Mouse (Mus musculus) limb, embryonic 14.5 days (tissue): ENCODE measurements around the gene Racgap1. TPM values are rescaled to one million over a fixed set of nuclear protein-coding genes. Genes with fewer than 3 reads are reported as not detected.

Experiments used
- ATAC-seq: fragments of 200-750 bp; cut with Nextera tagmentation; 2 replicates; pipeline ENCODE4 v1.8.0; 2017; ENCODE audit warnings: low read depth, moderate number of reproducible peaks, moderate TSS enrichment; ENCODE audit not compliant: low FRiP score
- DNase-seq: peaks from one replicate; pipeline ENCODE4 v3.0.0-alpha.2; 2015; ENCODE audit warnings: low spot score
- H3K27ac ChIP-seq: fragments of 300-500 bp; sonication (generic); replicated peaks from 2 replicates; pipeline ENCODE4 v1.5.1; 2014; ENCODE audit warnings: low read depth, mild to moderate bottlenecking, low read length, moderate library complexity, mixed read lengths
- H3K27me3 ChIP-seq: fragments of 300-500 bp; sonication (generic); 2 replicates; pipeline ENCODE4 v1.6.1; 2014; ENCODE audit warnings: low read length, mixed read lengths; ENCODE audit not compliant: control insufficient read depth, insufficient read depth
- H3K36me3 ChIP-seq: fragments of 300-500 bp; sonication (generic); 2 replicates; pipeline ENCODE4 v1.6.1; 2014; ENCODE audit warnings: mild to moderate bottlenecking, low read length, moderate library complexity, mixed read lengths; ENCODE audit not compliant: control insufficient read depth, insufficient read depth
- H3K4me1 ChIP-seq: fragments of 300-500 bp; sonication (generic); 2 replicates; pipeline ENCODE4 v1.6.1; 2014; ENCODE audit warnings: antibody characterized with exemption, low read length, mixed read lengths; ENCODE audit not compliant: control insufficient read depth, insufficient read depth
- H3K4me2 ChIP-seq: fragments of 300-500 bp; sonication (generic); replicated peaks from 2 replicates; pipeline ENCODE4 v1.6.1; 2014; ENCODE audit warnings: low read depth, mild to moderate bottlenecking, low read length, moderate library complexity; ENCODE audit not compliant: severe bottlenecking
- H3K4me3 ChIP-seq: fragments of 300-500 bp; sonication (generic); replicated peaks from 2 replicates; pipeline ENCODE4 v1.5.1; 2014; ENCODE audit warnings: low read length
- H3K9ac ChIP-seq: fragments of 300-500 bp; sonication (generic); 2 replicates; pipeline ENCODE4 v1.6.1; 2014; ENCODE audit warnings: mild to moderate bottlenecking, low read depth, low read length, moderate library complexity; ENCODE audit not compliant: severe bottlenecking
- H3K9me3 ChIP-seq: fragments of 300-500 bp; sonication (generic); 2 replicates; pipeline ENCODE4 v1.6.1; 2016; ENCODE audit warnings: low read length; ENCODE audit not compliant: control insufficient read depth
- POLR2A ChIP-seq: fragments of 200-500 bp; IDR thresholded peaks from 2 replicates; pipeline ENCODE4 v1.8.0; 2012; ENCODE audit warnings: inconsistent platforms, mild to moderate bottlenecking, moderate library complexity, borderline replicate concordance; ENCODE audit not compliant: insufficient read depth, insufficient read length; ENCODE audit errors: extremely low read depth
- WGBS: fragments of 180-500 bp; shearing (Covaris S2); extraction: QIAGEN DNeasy Blood & Tissue Kit; methylation state at CpG from one replicate; pipeline ENCODE4 v1.1.7; 2014; 5-methylcytosine and 5-hydroxymethylcytosine counted together
- polyA plus RNA-seq, 2 experiments: library from polyadenylated mRNA; depleted of rRNA in 1 of 2; stranded (reverse) in 1 of 2; unstranded in 1 of 2; fragments of >200 nt; fragmentation: Nextera tagmentation in 1 of 2; extraction: Ambion mirVana in 1 of 2; gene quantifications; 2 replicates each; pipeline versions ENCODE4 v1.2.1 to v1.2.3; 2012 to 2014

Racgap1 gene
- polyA plus RNA-seq, 2 experiments, result 82.1 to 107 TPM

- DNase-seq, result no peak
- Histone ChIP-seq H3K27ac (no peak overlapping the region), H3K9me3 (no peaks in the 10 kb centered on the region), H3K36me3 (no peaks in the 10 kb centered on the region), H3K4me1 (peaks cover 30% of the 10 kb centered on the region), H3K9ac (no peak overlapping the region), H3K4me3 (no peak overlapping the region), H3K27me3 (peaks cover 8% of the 10 kb centered on the region; the same call in 1 of the 2 replicates), H3K4me2 (no peak overlapping the region; the same call in 1 of the 2 replicates)
- ATAC-seq, result no peak
- 18% methylated on average over 4 of the region's 4 CpGs for WGBS
- TF ChIP-seq POLR2A, result no peak
These were observed 3.1 kb downstream of the Racgap1 start for GRCm38 (mm10) chr15:99648326-99648725.

GRCm38 (mm10) chr15:99644776-99645175 is 6.7 kb downstream of the Racgap1 start:
- WGBS, result 55% methylated on average over 7 of the region's 7 CpGs
- TF ChIP-seq POLR2A, result no peak

GRCm38 (mm10) chr15:99643832-99644231 is 7.6 kb downstream of the Racgap1 start:
- no peak for ATAC-seq

More at GRCm38 (mm10) chr15:99644776-99645175, 6.7 kb downstream of the Racgap1 start:
- Histone ChIP-seq H3K27ac (no peak overlapping the region), H3K27me3 (no peaks in the 10 kb centered on the region), H3K9me3 (no peaks in the 10 kb centered on the region), H3K36me3 (peaks cover 11% of the 10 kb centered on the region), H3K9ac (no peak overlapping the region), H3K4me2 (no peak overlapping the region), H3K4me3 (no peak overlapping the region), H3K4me1 (peaks cover 26% of the 10 kb centered on the region)
- ATAC-seq (no peak), DNase-seq (no peak)

GRCm38 (mm10) chr15:99642622-99643021 is 8.8 kb downstream of the Racgap1 start:
- Histone ChIP-seq H3K27ac (no peak overlapping the region), H3K9me3 (no peaks in the 10 kb centered on the region), H3K36me3 (peaks cover 26% of the 10 kb centered on the region), H3K9ac (no peak overlapping the region), H3K4me1 (peaks cover 7% of the 10 kb centered on the region; the same call in 1 of the 2 replicates), H3K27me3 (no peaks in the 10 kb centered on the region), H3K4me2 (no peak overlapping the region), H3K4me3 (no peak overlapping the region)
- no peak for TF ChIP-seq POLR2A
- ATAC-seq (no peak), DNase-seq (no peak)
- whole genome bisulfite sequencing, result 56% methylated on average over 6 of the region's 6 CpGs

More at GRCm38 (mm10) chr15:99643832-99644231, 7.6 kb downstream of the Racgap1 start:
- Histone ChIP-seq H3K9ac (no peak overlapping the region), H3K4me3 (no peak overlapping the region), H3K9me3 (no peaks in the 10 kb centered on the region), H3K27ac (no peak overlapping the region), H3K36me3 (peaks cover 20% of the 10 kb centered on the region), H3K4me1 (peaks cover 17% of the 10 kb centered on the region), H3K27me3 (no peaks in the 10 kb centered on the region), H3K4me2 (no peak overlapping the region)
- WGBS, result 82% methylated on average over 10 of the region's 10 CpGs
- DNase-seq, result no peak
- no peak for TF ChIP-seq POLR2A

- no peaks in the 10 kb centered on the region for H3K27me3 ChIP-seq
- WGBS, result 91% methylated on average over 5 of the region's 5 CpGs
- no peak overlapping the region for H3K4me3 ChIP-seq
- DNase-seq (no peak), ATAC-seq (no peak)
- peaks cover 69% of the 10 kb centered on the region for H3K36me3 ChIP-seq
- no peak overlapping the region for H3K9ac ChIP-seq
- TF ChIP-seq POLR2A, result no peak
- H3K4me2 ChIP-seq, result no peak overlapping the region
- no peaks in the 10 kb centered on the region for H3K9me3 ChIP-seq
- H3K4me1 ChIP-seq, result no peaks in the 10 kb centered on the region
- no peak overlapping the region for H3K27ac ChIP-seq
These were observed 13.4 kb downstream of the Racgap1 start for GRCm38 (mm10) chr15:99638124-99638485.

GRCm38 (mm10) chr15:99637405-99638123 is 13.9 kb downstream of the Racgap1 start:
- Histone ChIP-seq H3K4me1 (no peaks in the 10 kb centered on the region), H3K9ac (no peak overlapping the region), H3K27ac (no peak overlapping the region), H3K36me3 (peaks cover 74% of the 10 kb centered on the region), H3K27me3 (no peaks in the 10 kb centered on the region), H3K4me2 (no peak overlapping the region), H3K4me3 (no peak overlapping the region), H3K9me3 (no peaks in the 10 kb centered on the region)
- DNase-seq (peak; percentile 33), ATAC-seq (no peak)
- whole genome bisulfite sequencing, result 67% methylated on average over 12 of the region's 12 CpGs
- no peak for TF ChIP-seq POLR2A
